Mouse (Mus musculus): Measurements from ENCODE around the gene Fgf11. TPM values are rescaled to one million over a fixed set of nuclear protein-coding genes. Genes with fewer than 3 reads are reported as not detected.

Fgf11 gene
- polyA plus RNA-seq (2015; fragmentation: Nextera tagmentation; extraction: Ambion mirVana) = 2.0 and 2.5 TPM in 2 replicates

- WGBS = under 1% methylated on average over 32 of the region's 33 CpGs
- peaks cover 63% of the 10 kb centered on the region for H3K4me1 ChIP-seq
These were observed at the start of gene Fgf11 for GRCm38 (mm10) chr11:69801379-69801977. TSS of gene Fgf11 (minus strand) at chr11:69801857.

GRCm38 (mm10) chr11:69850754-69851153 lies 49.1 kb upstream of the Fgf11 start:
- H3K4me2 ChIP-seq = no peak overlapping the region
- no peaks in the 10 kb centered on the region for H3K27me3 ChIP-seq
- no peak overlapping the region for H3K4me3 ChIP-seq (replicated peaks)
- ATAC-seq (replicated peaks; ENCODE audit: low FRiP score) = no peak
- H3K36me3 ChIP-seq = peaks cover 52% of the 10 kb centered on the region
- WGBS = 76% methylated on average over 8 of the region's 8 CpGs
- no peaks in the 10 kb centered on the region for H3K9me3 ChIP-seq (replicated peaks)
- H3K9ac ChIP-seq = no peak overlapping the region
- H3K27ac ChIP-seq = no peak overlapping the region
- peaks cover 42% of the 10 kb centered on the region for H3K4me1 ChIP-seq

More at GRCm38 (mm10) chr11:69801379-69801977, at the start of gene Fgf11:
- H3K27ac ChIP-seq = peak within 1 kb of the TSS; percentile 83
- H3K36me3 ChIP-seq = no peaks in the 10 kb centered on the region
- no peak for ATAC-seq (replicated peaks; ENCODE audit: low FRiP score)
- H3K9me3 ChIP-seq (replicated peaks) = no peaks in the 10 kb centered on the region
- H3K4me2 ChIP-seq = peak within 1 kb of the TSS; percentile 93
- peak within 1 kb of the TSS; percentile 62 for H3K9ac ChIP-seq
- peaks cover 62% of the 10 kb centered on the region for H3K27me3 ChIP-seq
- H3K4me3 ChIP-seq (replicated peaks) = peak within 1 kb of the TSS; percentile 61

- H3K4me2 ChIP-seq = no peak overlapping the region
- no peak for ATAC-seq (replicated peaks; ENCODE audit: low FRiP score)
- H3K4me3 ChIP-seq (replicated peaks) = no peak overlapping the region
- peaks cover 52% of the 10 kb centered on the region for H3K36me3 ChIP-seq
- 92% methylated on average over 15 of the region's 15 CpGs for WGBS
- no peaks in the 10 kb centered on the region for H3K9me3 ChIP-seq (replicated peaks)
- H3K27ac ChIP-seq = no peak overlapping the region
- no peak overlapping the region for H3K9ac ChIP-seq
- peaks cover 41% of the 10 kb centered on the region for H3K4me1 ChIP-seq
- H3K27me3 ChIP-seq = no peaks in the 10 kb centered on the region
These were observed 48.2 kb upstream of the Fgf11 start for GRCm38 (mm10) chr11:69849884-69850283.

- H3K9me3 ChIP-seq (replicated peaks) = no peaks in the 10 kb centered on the region
- H3K27ac ChIP-seq = peak overlapping the region; percentile 56; the same call in 1 of the 2 replicates
- no peak overlapping the region for H3K4me3 ChIP-seq (replicated peaks)
These were observed 47.5 kb upstream of the Fgf11 start for GRCm38 (mm10) chr11:69849128-69849527.

GRCm38 (mm10) chr11:69848021-69848420 lies 46.4 kb upstream of the Fgf11 start:
- no peak overlapping the region for H3K27ac ChIP-seq
- H3K9ac ChIP-seq = no peak overlapping the region
- peak overlapping the region; percentile 88; the same call in 1 of the 2 replicates for H3K4me2 ChIP-seq
- H3K4me1 ChIP-seq = peaks cover 32% of the 10 kb centered on the region
- H3K27me3 ChIP-seq = no peaks in the 10 kb centered on the region
- H3K36me3 ChIP-seq = peaks cover 52% of the 10 kb centered on the region
- 94% methylated on average over 6 of the region's 6 CpGs for WGBS
- H3K9me3 ChIP-seq (replicated peaks) = no peaks in the 10 kb centered on the region
- peak overlapping the region; percentile 78; the same call in 1 of the 2 replicates for H3K4me3 ChIP-seq (replicated peaks)
- ATAC-seq (replicated peaks; ENCODE audit: low FRiP score) = no peak

More at GRCm38 (mm10) chr11:69849128-69849527, 47.5 kb upstream of the Fgf11 start:
- H3K36me3 ChIP-seq = peaks cover 52% of the 10 kb centered on the region
- ATAC-seq (replicated peaks; ENCODE audit: low FRiP score) = no peak
- no peak overlapping the region for H3K9ac ChIP-seq
- no peak overlapping the region for H3K4me2 ChIP-seq
- 89% methylated on average over 9 of the region's 9 CpGs for WGBS
- no peaks in the 10 kb centered on the region for H3K27me3 ChIP-seq
- peaks cover 37% of the 10 kb centered on the region for H3K4me1 ChIP-seq

- Histone ChIP-seq H3K4me2 (peak overlapping the region; percentile 88), H3K9me3 (replicated peaks) (no peaks in the 10 kb centered on the region), H3K27me3 (no peaks in the 10 kb centered on the region), H3K27ac (peak overlapping the region; percentile 99), H3K9ac (peak overlapping the region; percentile 83), H3K4me3 (replicated peaks) (peak overlapping the region; percentile 78), H3K36me3 (peaks cover 44% of the 10 kb centered on the region), H3K4me1 (peaks cover 30% of the 10 kb centered on the region)
- ATAC-seq (replicated peaks; ENCODE audit: low FRiP score) = peak; percentile 70
- 9% methylated on average over 37 of the region's 37 CpGs for WGBS
These were observed 45.4 kb upstream of the Fgf11 start for GRCm38 (mm10) chr11:69846738-69847688.

GRCm38 (mm10) chr11:69846198-69846680 lies 44.6 kb upstream of the Fgf11 start, which contains the start of gene Plscr3:
TSS of gene Plscr3 (plus strand) at chr11:69846376.
- Histone ChIP-seq H3K9me3 (replicated peaks) (no peaks in the 10 kb centered on the region), H3K4me2 (peak within 1 kb of the TSS; percentile 88), H3K27me3 (no peaks in the 10 kb centered on the region), H3K27ac (peak within 1 kb of the TSS; percentile 99), H3K9ac (peak within 1 kb of the TSS; percentile 83), H3K4me3 (replicated peaks) (peak within 1 kb of the TSS; percentile 78), H3K36me3 (peaks cover 36% of the 10 kb centered on the region), H3K4me1 (peaks cover 30% of the 10 kb centered on the region)
- WGBS = 1% methylated on average over 38 of the region's 38 CpGs
- ATAC-seq (replicated peaks; ENCODE audit: low FRiP score) = peak; percentile 92

- Histone ChIP-seq H3K36me3 (0 out of 2 replicates have a peak, but pooled peaks cover 7% of the 10 kb centered on the region), H3K9me3 (replicated peaks) (no peaks in the 10 kb centered on the region), H3K4me2 (peak overlapping the region; percentile 97), H3K27me3 (peaks cover 17% of the 10 kb centered on the region), H3K4me3 (replicated peaks) (peak overlapping the region; percentile 74), H3K4me1 (peaks cover 46% of the 10 kb centered on the region), H3K27ac (peak overlapping the region; percentile 90), H3K9ac (peak overlapping the region; percentile 61)
- no peak for ATAC-seq (replicated peaks; ENCODE audit: low FRiP score)
- 2% methylated on average over 7 of the region's 7 CpGs for WGBS
These were observed 37.1 kb upstream of the Fgf11 start for GRCm38 (mm10) chr11:69838714-69839104.

- H3K27ac ChIP-seq = peak within 1 kb of the TSS; percentile 90
- H3K4me1 ChIP-seq = peaks cover 48% of the 10 kb centered on the region
- H3K9ac ChIP-seq = peak within 1 kb of the TSS; percentile 77
- H3K27me3 ChIP-seq = peaks cover 18% of the 10 kb centered on the region
- peak within 1 kb of the TSS; percentile 74 for H3K4me3 ChIP-seq (replicated peaks)
- H3K9me3 ChIP-seq (replicated peaks) = no peaks in the 10 kb centered on the region
- H3K4me2 ChIP-seq = peak within 1 kb of the TSS; percentile 97
- H3K36me3 ChIP-seq = 0 out of 2 replicates have a peak, but pooled peaks cover 9% of the 10 kb centered on the region
- ATAC-seq (replicated peaks; ENCODE audit: low FRiP score) = peak; percentile 93
- under 1% methylated on average over 34 of the region's 34 CpGs for WGBS
These were observed 36.5 kb upstream of the Fgf11 start, which contains the start of gene Tmem256 for GRCm38 (mm10) chr11:69837952-69838713. TSS of gene Tmem256 (plus strand) at chr11:69838514.

GRCm38 (mm10) chr11:69837604-69837951 lies 35.9 kb upstream of the Fgf11 start, which contains the start of gene Nlgn2:
TSS of gene Nlgn2 (minus strand) at chr11:69837784.
- Histone ChIP-seq H3K9ac (peak within 1 kb of the TSS; percentile 77), H3K4me3 (replicated peaks) (peak within 1 kb of the TSS; percentile 74), H3K27me3 (peaks cover 18% of the 10 kb centered on the region), H3K27ac (peak within 1 kb of the TSS; percentile 90), H3K4me1 (peaks cover 48% of the 10 kb centered on the region), H3K9me3 (replicated peaks) (no peaks in the 10 kb centered on the region), H3K4me2 (peak within 1 kb of the TSS; percentile 97), H3K36me3 (peaks cover 15% of the 10 kb centered on the region; the same call in 1 of the 2 replicates)
- WGBS = under 1% methylated on average over 31 of the region's 32 CpGs
- ATAC-seq (replicated peaks; ENCODE audit: low FRiP score) = no peak; the same call in 1 of the 2 replicates

Measured in kidney, embryonic 15.5 days (tissue).